Mouse (Mus musculus) gastrocnemius, adult 18-20 months (tissue): ENCODE measurements at regions not wholly inside any gene's neighbourhood (a gene's known extent, or its start where the extent isn't known, plus 50 kb on each side); places are given as distances from the start of the nearest gene placed in this dataset.

ENCODE experiments used
- DNase-seq: peaks from one replicate; pipeline ENCODE4 v3.0.0; 2021; ENCODE audit warnings: low spot score

DNA sequence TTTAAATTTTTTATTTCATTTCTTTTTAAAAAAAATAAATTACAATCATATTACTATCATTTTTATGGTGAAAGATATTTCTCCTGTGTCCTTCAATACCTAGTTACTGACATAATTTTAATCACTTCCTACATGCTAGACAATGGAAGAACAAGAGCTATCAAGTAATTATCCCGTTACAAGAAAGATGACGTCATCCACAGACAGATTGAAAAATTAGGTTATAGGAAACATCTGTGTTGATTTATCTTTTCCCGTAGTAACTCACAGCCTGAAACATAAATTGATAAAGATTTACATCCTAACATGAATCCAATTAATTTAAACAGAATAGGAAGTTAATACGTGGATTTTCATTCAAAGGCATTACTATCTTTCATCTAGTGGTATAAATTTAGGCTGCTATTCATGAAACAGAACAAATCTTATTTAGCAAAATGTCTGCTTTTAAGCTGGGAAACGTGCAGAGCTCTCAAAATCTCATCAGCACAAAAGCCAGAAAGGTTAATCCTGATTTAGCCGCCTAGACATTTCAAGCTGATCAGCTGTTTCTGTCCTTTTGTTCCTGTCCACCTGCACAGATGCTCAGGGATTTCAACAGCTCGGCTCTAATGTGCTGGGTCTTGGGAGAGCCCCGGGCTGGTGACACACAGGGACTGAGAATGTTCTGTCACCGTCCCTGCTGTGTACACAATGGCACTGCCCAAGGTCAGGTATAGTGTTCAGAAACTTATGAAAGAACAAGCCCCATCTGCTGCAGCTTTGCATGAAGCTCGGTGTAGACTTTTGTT is 189.0 kb upstream of the Cd180 start:
- DNase-seq = no peak

DNA sequence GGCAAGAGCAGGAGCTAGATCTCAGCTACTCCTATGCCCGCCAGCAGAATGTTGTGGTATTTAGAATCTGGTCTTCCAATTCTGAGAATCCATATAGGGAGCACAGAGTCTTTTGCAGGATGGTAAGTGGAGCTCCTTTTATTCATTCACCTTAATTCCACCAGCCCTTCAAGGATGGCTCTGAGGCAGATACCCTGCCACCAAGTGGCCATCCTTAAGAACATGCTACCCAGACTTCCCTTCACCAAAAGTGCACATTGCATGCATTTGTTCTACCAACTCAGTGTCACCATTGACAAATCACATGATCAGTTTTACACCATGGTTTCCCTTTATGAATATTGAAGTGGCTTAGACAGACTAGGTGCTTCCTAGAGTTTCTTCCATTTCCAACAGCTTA is 186.1 kb upstream of the Cd180 start:
- DNase-seq = no peak

DNA sequence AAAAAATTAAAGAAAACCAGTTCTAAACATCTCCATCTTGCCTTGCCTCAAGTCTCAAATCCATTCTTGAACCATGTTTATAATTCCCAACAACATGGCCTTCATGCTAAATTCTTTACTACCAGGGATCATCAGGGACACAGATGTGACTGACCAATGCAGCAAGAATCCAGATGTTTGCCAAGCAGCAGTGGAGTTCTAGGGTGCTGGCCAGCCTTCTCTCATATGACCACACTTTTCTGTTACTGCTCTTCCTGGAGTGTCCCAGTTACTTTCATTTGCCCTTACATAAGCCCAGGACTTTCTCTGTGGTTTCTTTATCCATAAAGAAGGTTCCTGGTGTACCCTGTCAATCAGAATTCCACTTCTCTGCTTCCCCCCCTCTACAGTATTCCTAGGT is 185.4 kb upstream of the Cd180 start:
- peak; percentile 32 for DNase-seq

DNA sequence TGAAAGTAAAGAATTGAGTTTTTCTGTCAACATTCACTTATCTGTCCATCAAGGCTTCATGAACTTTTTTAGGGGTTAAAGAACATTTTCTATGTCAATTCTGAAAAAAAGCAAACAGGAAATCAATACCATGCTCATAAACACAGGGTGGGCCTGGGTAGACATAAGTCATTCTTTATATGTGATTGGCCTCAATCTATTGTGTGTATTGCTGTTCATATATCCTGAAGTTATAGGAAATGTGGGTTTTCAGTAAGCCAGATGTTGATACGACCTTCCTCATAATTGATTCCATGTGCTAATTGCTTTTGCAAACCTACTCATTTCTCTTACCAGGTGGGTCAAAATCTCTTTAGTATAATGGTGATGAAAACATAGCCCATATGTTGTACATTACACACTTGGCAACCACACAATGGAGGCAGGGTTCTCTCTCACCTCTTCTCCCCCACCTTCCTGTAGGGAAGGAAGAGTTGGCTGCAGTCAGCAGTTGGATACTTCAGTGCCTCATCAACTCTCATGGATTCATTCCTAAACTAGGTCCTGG is 182.6 kb upstream of the Cd180 start:
- no peak for DNase-seq

DNA sequence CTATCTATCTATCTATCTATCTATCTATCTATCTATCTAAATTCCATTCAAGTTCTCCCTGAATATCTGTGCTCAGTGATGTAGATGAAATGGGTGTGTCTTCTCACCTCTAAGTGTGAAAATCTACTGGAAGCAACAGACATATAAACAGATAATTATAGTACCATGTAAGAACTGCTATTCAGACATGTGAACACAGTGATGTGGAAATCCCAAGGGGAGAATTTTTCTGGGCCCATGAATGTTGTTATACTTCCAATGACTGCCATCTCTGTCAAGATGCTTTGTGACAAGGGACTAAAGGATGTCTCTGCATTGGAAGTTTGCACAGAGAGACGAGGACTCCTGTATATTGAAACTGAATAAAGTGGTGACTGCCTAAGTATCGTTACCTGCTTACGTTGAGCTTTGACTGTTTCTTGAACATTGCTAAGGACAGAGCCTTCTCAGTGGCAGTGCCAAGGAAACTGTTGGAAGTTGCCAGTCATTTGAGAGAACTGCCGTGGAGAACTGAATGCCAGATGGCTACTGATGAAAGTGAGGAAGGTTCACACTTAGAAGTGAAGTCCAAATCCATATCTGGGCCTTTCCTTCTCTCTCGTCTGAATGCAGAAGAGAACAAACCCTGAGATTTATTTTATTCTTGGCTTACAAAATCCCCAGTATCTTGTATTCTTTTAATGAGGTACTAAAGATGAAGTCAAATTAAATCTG is 175.0 kb upstream of the Cd180 start:
- no peak for DNase-seq

DNA sequence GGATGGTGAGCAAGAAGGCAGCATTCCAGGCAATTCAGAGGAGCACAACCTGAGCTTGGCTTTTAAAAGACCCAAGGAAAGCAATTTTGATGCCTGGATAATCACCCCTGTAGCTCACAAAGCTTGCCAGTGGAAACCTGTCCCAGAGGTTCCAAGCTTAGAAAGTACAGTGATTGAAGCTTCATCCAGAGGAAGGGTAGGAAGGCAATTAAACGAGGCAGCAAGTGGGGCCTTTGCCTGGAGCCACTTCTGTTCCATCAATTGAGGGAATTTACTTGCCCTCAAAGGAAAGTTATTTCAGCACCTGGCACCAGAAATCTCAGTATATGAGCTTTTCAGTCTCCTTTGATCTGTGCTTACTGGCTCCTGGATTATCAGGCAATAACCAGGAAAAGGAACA is 171.9 kb upstream of the Cd180 start:
- no peak for DNase-seq

DNA sequence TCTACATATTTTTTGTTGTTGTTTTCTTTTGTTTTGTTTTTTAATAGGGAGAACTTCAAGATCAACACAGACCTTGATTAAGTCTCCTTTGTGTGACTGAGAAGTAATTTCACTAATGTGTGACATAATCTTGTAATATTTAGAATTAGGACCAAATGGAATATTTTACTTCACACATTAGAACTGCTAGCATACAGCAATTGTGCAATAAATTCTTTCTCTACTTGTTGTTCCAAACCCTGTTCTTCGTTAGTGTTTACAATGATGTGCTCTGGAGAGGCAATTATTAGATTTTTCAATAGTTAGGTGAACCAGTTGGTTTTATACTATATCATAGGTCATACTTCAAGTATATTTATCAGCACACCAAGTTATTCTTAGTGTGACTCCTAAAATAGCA is 171.3 kb upstream of the Cd180 start:
- no peak for DNase-seq

DNA sequence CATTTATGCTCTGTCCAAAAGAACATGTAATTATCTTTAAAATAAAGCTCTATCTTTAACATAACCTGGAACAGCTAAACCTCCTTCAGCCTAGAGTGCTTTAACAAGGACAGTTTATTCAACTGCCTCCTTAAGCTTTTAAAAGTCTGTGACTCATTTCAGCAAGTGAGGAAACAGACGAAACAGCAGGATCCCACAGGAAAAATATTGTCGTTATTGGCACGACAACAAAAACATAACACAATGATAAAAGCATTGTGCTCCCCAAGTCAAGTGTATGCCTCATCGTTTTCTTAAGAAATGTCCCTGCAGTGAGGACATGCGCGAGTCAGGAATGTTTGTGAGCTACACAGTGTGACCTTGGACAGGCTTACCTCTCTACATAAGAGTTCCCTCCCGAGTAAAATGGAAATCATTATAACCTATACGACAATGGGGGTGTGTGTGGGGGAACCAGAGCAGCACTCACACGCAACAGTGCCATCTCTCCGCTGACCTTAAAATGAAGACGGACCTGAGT is 166.7 kb upstream of the Cd180 start:
- no peak for DNase-seq

DNA sequence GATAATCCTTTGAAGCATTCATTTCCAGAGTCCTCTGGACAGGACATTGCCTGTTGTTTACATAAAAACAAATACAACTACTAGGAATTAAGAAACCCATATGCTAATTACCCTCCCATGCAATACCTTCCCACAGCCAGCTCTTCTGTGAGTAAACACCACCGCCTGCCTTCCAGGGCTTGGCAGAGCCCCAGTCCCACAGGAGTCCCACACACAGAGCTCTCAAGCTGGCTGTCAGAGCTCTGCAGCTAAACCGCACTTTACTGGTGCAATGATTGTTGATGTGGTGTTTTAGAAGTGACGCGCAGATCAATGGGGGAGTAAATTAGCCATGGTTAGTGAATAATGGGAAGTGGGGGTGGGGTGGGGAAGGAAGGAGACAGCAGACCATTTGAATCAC is 159.6 kb upstream of the Cd180 start:
- no peak for DNase-seq

DNA sequence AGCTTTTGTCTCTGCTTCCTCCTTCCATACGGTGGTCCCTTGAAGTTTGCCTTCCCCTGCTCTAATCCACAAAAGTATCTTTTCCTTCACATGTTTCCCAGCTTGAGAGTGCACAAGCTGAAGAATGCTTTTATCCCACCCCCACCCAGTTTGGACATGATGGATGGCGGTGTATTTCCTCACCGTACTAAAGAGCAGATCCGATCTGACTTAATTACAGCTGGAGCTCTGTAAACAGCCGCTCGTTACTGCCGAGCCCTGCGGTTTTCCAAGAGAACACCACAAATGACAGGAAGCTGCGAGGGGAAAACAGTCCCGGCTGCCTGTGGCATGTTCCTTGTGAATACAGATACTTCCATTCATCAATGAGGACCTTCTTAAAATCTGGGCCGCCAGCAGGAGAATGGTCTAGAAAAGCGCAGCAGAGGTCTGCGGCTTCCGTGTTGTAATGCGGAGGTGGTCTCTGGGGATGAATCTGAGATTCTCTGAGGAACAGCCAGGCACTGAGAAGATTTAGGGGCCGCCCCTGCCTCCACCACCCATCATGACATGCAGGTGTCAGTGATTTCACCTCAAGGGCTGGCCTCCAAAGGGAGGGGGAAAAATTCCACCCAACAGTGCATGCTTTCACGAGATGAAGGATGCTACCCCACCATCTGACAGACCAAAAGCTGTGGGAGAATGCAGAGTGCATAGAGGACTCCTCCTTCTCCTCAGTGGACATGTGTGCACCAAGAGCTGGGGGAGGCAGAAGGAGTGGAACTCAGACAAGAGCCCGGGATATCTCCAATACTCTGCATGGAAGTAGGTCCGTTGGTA is 155.7 kb upstream of the Cd180 start:
- no peak for DNase-seq

DNA sequence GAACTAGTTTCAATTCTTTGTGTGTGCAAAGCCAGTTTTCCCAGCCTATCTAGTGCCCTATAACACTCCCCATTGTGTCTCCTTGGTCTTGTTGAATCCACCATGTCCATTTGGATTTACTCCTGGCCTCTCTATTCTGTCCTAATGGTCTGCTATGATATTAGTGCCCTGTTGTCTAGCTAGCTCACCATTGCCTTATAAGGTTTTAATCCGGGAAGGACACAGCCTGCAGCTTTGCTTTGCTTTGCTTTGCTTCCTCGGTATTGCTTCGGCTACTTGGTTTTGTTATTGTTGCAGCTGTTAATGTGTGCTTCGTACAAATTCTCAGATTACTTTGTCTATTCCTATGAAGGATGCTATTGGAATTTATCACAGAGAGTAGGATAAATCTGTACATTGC is 152.9 kb upstream of the Cd180 start:
- DNase-seq = no peak

DNA sequence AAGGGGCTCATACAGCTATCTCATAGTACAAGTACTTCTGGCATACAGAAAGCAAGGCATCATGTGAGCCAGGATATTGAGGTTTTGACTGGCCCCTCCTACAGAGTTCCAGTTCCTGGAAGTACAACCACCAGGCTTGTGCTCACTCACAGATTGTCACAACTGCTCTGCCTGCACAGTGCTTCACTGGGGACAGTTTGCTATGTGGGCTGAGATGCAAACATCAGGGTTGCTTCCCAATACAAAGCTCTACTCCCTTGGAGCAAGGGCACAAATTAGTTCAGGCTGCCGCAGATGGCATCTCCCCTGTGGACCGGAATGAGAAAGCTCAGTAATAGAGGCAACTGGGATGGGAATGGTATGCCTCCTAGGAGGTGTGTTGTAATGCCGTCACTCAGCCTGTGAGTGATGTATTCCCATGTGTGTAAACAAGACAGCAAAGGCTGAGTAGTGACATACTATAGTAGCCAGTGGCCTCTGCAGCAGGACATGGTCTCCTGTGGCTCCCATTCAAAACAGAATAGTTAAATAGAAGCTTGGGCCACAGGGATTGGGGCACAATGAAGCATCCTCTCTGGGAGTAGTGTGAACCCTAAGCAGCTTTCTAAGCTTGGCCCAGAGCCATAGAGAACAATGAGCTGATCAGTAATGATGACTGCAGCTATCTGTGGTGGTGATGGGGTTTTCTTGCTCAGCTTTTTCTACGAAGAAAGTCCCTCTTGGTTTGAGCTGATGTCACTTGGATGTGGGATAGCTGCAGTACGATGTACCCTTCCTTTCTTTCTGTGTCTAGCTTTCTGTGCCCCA is 148.8 kb upstream of the Cd180 start:
- no peak for DNase-seq

DNA sequence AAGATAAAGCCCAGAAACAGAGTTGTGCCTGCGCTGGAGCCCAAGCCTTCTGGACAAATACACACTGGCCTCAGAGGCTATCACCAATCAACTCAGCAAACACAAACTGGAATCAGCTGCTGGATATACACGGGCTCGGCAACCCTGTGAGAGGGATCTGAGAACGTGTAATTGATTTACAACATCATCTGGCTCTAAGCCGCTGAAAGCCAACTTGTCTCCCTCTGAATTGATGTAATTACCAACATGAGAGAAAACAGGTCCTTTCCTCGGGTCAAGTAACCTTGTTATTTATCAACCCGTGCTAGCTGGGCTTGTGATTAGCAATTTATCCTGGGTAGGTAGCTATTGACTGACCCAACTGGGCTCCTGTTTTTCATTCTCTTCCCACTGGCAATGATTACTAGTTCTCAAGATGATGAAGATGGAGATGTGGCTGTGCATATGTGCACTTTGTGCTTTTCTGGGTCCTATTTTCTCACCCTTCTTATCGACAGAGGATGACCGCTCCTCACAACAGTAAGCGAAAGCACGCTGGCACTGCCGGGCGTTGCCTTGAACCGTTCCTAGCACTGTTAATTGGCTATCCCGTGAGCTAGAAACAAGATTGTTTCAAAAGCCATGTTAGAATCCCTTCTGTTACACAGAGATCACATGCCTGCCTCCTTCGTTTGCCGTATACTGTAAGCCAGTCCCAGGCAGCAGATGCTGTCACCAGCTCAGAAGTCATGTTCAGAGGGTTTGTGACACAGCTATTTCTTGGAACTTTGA is 147.3 kb upstream of the Cd180 start:
- no peak for DNase-seq

DNA sequence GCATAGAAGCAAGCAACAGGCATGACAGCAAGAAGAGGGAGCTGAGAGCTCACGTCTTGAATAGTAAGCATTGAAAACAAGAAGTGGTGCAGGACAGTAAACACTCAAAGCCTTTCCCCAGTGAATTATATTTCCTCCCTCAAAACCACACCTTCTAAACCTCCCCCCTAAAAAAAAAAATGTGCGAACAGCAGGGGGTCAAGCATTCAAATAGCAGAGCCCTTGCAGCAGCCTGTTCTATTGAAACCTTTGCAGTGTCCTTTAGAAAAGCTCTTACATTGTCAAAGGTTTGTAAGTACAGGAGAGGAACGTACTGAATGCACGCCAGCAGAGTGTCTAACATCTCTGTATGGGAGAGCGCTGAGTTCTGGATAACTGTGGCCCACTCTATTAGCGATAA is 145.1 kb upstream of the Cd180 start:
- DNase-seq = no peak

DNA sequence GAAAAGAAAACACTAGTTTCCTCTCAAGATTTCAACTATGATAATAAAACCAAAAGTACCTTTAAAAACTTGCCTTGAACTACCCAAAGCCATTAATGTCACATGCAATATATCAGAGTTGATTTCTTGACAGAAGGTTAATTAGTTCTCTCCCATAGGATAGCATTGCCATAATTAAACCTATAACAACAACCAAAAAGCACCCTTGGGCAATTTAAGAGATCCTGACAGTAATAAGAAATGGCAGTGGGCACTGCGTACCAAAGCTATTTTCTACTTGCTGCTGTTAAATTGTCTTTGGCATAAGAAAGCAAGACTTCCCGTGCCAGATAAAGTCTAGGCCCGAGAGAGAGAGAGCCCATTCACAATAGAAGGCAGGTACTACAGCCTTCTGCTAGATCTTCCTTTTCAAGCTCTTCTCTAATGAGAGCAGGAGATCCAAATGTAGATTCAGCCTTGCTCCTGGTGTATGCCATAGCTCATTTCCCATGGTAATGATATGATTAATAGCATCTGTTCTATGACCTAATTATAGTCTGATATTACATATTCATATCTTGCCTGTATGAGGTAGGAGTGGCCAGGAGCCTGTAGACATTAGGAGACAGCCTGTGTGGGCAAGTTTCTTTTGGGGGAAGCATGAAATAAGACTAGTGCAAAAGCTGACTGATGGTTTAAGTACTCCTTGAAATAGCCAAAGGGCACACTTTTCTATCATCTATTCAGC is 126.3 kb upstream of the Cd180 start:
- DNase-seq = no peak

DNA sequence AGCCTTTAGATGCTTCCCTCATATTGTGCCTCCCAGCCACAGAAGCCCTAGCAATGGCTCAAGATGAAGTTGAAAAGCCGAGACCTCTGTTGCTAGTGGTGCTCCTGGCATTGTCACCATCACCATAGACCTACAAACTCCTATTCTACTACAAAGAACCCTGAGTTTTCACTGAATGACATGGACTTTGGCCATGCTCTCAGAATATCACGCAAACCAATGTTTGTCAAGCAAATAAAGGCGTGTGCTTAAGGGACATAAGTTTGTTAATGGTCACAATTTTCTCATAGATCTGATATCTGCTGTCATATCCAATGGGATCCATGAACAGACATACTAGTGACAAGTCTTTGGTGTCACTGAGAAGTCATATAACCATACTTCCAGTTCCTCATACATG is 123.8 kb upstream of the Cd180 start:
- DNase-seq = no peak

DNA sequence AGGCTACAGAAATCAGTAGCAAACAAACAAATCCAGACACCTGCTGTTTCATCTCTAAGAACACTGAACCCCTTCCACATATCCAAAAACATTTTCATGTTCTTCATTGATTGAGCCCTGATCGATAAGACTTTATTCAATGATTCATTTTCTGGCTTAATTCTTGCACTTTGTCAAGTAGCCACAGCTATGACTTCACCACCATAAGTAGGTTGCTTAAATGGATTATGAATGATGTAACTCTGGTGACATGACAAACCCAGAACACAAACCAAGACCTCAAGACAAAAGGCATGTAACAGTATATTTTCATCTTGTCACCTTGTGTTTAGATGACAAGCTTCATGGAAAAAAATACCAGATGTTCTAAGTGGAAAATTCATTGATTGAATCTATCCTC is 123.1 kb upstream of the Cd180 start:
- no peak for DNase-seq

DNA sequence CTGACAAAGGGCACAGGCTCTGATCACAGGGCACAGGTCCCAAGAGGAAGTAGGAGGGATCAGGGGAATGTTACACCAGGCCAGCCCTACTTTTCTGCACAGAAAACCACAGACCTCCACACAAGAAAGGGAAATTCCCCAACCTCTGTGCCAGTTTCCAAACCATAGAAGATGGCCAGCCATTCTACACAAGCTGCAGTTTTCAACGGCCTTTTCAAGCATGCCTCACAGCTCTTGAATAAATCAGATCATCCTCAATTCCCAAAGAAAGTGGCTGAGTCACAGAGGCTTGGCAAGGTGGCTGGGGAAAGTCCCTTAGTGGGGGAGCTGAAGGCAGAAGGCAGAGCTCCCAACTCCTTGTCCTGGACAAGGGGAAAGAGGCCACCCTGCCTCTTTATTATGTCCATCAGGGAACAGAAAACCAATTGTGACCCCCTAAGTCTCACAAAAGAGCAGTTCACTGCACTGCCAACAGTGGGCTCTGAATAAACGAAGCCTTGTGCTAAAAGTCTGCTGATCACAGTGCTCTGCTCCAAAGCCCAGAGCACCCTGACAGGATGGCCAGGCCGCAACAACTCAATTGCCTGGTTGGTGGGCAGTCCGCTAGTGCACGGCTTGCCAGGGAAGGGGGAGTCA is 120.0 kb upstream of the Cd180 start:
- peak; percentile 73 for DNase-seq
